1 mouse cellular context compared by ENCODE assay signal in the genomic region with DNA sequence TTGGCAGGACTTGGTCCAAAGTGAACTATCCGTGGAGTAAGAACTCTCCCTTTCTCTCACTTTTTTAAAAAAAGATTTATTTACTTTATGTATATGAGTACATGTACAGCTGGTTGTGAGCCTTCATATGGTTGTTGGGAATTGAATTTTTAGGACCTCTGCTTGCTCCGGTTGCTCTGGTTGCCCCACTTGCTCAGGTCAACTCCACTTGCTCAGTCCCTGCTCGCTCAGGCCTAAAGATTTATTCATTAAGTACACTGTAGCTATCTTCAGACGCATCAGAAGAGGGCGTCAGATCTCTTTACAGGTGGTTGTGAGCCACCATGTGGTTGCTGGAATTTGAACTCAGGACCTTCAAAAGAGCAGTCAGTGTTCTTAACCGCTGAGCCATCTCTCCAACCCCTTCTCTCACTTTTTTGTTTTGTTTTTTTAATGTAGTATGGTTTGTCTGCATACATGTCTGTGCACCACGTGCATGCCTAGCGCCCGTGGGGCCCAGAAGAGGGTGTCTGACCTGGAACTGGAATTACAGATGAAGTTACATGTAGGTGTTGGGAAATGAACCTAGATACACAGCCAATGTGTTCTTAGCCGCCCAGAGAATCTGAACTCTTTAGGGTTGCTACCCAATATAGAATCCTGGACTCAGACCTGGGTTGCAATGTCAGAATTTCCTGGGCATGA.
TF ChIP-seq lines count a peak whose summit lies in the region.

No protein-coding gene starts in this region.

TF ChIP-seq in MEL, 35 proteins besides CTCF, POLR2A, EP300 and RAD21:
- 0 out of 2 replicates have a peak, but pooled peaks have one; percentile 6 for TF ChIP-seq MXI1 (IDR thresholded peaks at IDR 0.05; ENCODE audit: low read depth, low read length)
